Mouse (Mus musculus) olfactory bulb, adult 2 months (tissue): Measurements from ENCODE around the gene Cybb.

ENCODE experiments used
- CTCF ChIP-seq: fragments of 200-500 bp; IDR thresholded peaks from 2 replicates; pipeline ENCODE4 v1.5.1; 2012; ENCODE audit warnings: low read depth, mild to moderate bottlenecking, low read length, moderate library complexity; ENCODE audit not compliant: insufficient read depth
- POLR2A ChIP-seq: fragments of 200-500 bp; IDR thresholded peaks from 2 replicates; pipeline ENCODE4 v1.6.1; 2012; ENCODE audit warnings: mild to moderate bottlenecking, low read depth, low read length, moderate library complexity; ENCODE audit not compliant: insufficient read depth

DNA sequence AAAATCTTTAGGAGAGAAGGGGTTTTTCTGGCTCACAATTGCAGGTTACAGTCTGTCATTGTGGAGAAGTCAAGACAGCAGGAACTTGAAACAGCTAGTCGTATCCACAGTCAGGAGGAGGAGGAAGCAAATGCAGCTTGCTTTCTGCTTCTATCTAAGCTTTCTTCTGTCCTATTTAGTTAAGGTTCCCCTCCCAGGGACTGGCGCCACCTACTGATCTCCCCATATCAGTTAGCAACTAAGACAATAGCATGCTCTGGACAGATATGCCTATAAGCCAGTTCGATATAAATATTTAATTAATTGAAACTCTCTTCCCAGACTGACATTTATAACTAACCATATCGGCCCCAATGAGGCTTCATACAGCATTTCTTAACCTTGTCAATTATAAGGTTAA lies 46.5 kb downstream of the Cybb start:
- no peak for TF ChIP-seq CTCF
- no peak for TF ChIP-seq POLR2A
